Mouse (Mus musculus): Measurements from ENCODE around the gene Emc10. TPM values are rescaled to one million over a fixed set of nuclear protein-coding genes. Genes with fewer than 3 reads are reported as not detected.

Emc10 gene
- polyA plus RNA-seq, 1 experiment from 2014 or later: 111 TPM

DNA sequence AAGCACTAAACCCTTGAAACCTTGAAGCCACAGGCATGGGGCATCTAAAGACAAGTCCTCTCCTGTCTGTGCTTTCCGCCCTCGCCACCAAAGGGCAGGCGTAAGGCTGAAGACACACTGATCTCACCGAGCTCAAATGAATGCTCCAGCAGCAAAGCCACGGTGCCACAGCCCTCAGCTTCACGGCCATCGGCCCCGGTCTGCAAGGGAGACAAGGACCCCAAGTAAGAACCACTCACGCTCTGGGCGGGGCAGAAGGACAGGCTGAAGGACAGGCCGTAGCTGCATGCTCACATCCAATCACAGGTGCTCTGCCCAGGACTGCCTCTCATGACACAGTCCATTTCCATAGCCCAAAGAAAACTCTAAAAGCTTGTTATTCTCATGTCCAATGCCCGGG lies 1.6 kb downstream of the Emc10 start:
- ATAC-seq (ENCODE audit: insufficient number of reproducible peaks, low FRiP score): no peak
- WGBS: 91% methylated on average over 12 of the region's 12 CpGs
- H3K27ac ChIP-seq (ENCODE audit: poor library complexity, severe bottlenecking): no peak overlapping the region
- H3K27me3 ChIP-seq (replicated peaks): peaks cover 13% of the 10 kb centered on the region
- H3K4me2 ChIP-seq: no peak overlapping the region
- no peaks in the 10 kb centered on the region for H3K9me3 ChIP-seq (replicated peaks)
- no peak overlapping the region for H3K9ac ChIP-seq
- H3K4me1 ChIP-seq (replicated peaks): peaks cover 13% of the 10 kb centered on the region
- no peak overlapping the region for H3K4me3 ChIP-seq
- peaks cover 46% of the 10 kb centered on the region for H3K36me3 ChIP-seq

- Histone ChIP-seq H3K4me2 (no peak overlapping the region), H3K9ac (no peak overlapping the region), H3K4me3 (no peak overlapping the region), H3K9me3 (replicated peaks) (no peaks in the 10 kb centered on the region), H3K27me3 (replicated peaks) (no peaks in the 10 kb centered on the region), H3K36me3 (peaks cover 53% of the 10 kb centered on the region), H3K4me1 (replicated peaks) (peaks cover 13% of the 10 kb centered on the region), H3K27ac (ENCODE audit: poor library complexity, severe bottlenecking) (no peak overlapping the region)
- 95% methylated on average over 21 of the region's 21 CpGs for WGBS
- ATAC-seq (ENCODE audit: insufficient number of reproducible peaks, low FRiP score): no peak
Measured at GRCm38 (mm10) chr7:44492166-44492826, 4.0 kb downstream of the Emc10 start.

GRCm38 (mm10) chr7:44491391-44491790 lies 4.9 kb downstream of the Emc10 start:
- Histone ChIP-seq H3K4me3 (no peak overlapping the region), H3K4me2 (no peak overlapping the region), H3K4me1 (replicated peaks) (peaks cover 13% of the 10 kb centered on the region), H3K9me3 (replicated peaks) (no peaks in the 10 kb centered on the region), H3K27me3 (replicated peaks) (no peaks in the 10 kb centered on the region), H3K27ac (ENCODE audit: poor library complexity, severe bottlenecking) (no peak overlapping the region), H3K36me3 (peaks cover 53% of the 10 kb centered on the region), H3K9ac (no peak overlapping the region)
- WGBS: 94% methylated on average over 5 of the region's 5 CpGs
- no peak for ATAC-seq (ENCODE audit: insufficient number of reproducible peaks, low FRiP score)

GRCm38 (mm10) chr7:44490281-44490680 lies 6.0 kb downstream of the Emc10 start:
- peaks cover 54% of the 10 kb centered on the region for H3K36me3 ChIP-seq
- no peak overlapping the region for H3K4me3 ChIP-seq
- H3K9me3 ChIP-seq (replicated peaks): no peaks in the 10 kb centered on the region
- no peak overlapping the region for H3K4me2 ChIP-seq
- peaks cover 14% of the 10 kb centered on the region for H3K4me1 ChIP-seq (replicated peaks)
- H3K9ac ChIP-seq: peak overlapping the region; percentile 1; the same call in 1 of the 2 replicates
- H3K27ac ChIP-seq (ENCODE audit: poor library complexity, severe bottlenecking): no peak overlapping the region
- WGBS: 87% methylated on average over 4 of the region's 4 CpGs
- H3K27me3 ChIP-seq (replicated peaks): no peaks in the 10 kb centered on the region
- ATAC-seq (ENCODE audit: insufficient number of reproducible peaks, low FRiP score): no peak

GRCm38 (mm10) chr7:44488545-44488944 lies 7.8 kb downstream of the Emc10 start:
- Histone ChIP-seq H3K27ac (ENCODE audit: poor library complexity, severe bottlenecking) (no peak overlapping the region), H3K9me3 (replicated peaks) (no peaks in the 10 kb centered on the region), H3K27me3 (replicated peaks) (no peaks in the 10 kb centered on the region), H3K4me1 (replicated peaks) (peaks cover 18% of the 10 kb centered on the region), H3K4me3 (no peak overlapping the region), H3K4me2 (no peak overlapping the region), H3K36me3 (peaks cover 59% of the 10 kb centered on the region), H3K9ac (no peak overlapping the region)
- ATAC-seq (ENCODE audit: insufficient number of reproducible peaks, low FRiP score): no peak
- WGBS: 94% methylated on average over 8 of the region's 8 CpGs

- 81% methylated on average over 7 of the region's 7 CpGs for WGBS
- H3K4me3 ChIP-seq: no peak overlapping the region
- H3K27me3 ChIP-seq (replicated peaks): no peaks in the 10 kb centered on the region
- H3K27ac ChIP-seq (ENCODE audit: poor library complexity, severe bottlenecking): no peak overlapping the region
- no peak overlapping the region for H3K4me2 ChIP-seq
- no peak for ATAC-seq (ENCODE audit: insufficient number of reproducible peaks, low FRiP score)
- H3K36me3 ChIP-seq: peaks cover 54% of the 10 kb centered on the region
- H3K9me3 ChIP-seq (replicated peaks): no peaks in the 10 kb centered on the region
- no peak overlapping the region for H3K9ac ChIP-seq
- peaks cover 18% of the 10 kb centered on the region for H3K4me1 ChIP-seq (replicated peaks)
Measured at GRCm38 (mm10) chr7:44487936-44488335, 8.4 kb downstream of the Emc10 start.

DNA sequence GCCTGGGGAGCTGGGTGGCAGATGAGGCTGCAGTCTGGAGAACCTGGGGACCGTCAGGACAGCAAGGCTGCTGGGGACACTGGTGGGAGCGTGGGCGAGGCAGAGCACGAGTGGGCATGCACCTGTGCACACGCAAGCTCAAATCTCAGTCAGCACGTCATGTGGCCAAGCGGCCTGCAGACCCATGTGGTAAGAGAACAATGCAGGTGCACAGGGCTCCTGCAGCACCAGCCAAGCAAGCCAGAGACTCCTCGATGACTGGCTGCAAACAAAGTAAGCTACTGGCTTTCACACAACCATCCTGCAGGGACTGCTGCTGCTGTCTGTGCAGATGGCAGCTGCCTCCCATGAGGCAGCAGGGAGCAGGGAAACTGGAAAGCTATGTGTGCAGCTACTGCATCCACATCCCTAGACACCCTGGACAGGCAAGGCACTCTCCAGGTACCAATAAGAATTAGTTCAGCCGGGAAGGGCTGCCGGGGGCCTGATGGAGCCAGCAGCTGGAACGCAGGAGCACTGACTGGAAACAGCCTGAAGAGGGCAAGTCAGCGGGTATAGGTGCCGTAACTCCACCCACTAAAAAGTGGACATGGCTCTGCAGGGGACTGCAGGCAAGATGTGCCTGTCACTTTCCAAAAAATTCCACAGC lies 9.3 kb downstream of the Emc10 start:
- no peak for ATAC-seq (ENCODE audit: insufficient number of reproducible peaks, low FRiP score)
- H3K9me3 ChIP-seq (replicated peaks): no peaks in the 10 kb centered on the region
- 56% methylated on average over 13 of the region's 13 CpGs for WGBS
- H3K4me2 ChIP-seq: no peak overlapping the region
- H3K9ac ChIP-seq: no peak overlapping the region
- H3K36me3 ChIP-seq: peaks cover 45% of the 10 kb centered on the region
- H3K4me3 ChIP-seq: no peak overlapping the region
- H3K4me1 ChIP-seq (replicated peaks): peaks cover 25% of the 10 kb centered on the region
- H3K27me3 ChIP-seq (replicated peaks): no peaks in the 10 kb centered on the region
- H3K27ac ChIP-seq (ENCODE audit: poor library complexity, severe bottlenecking): peak overlapping the region; percentile 66

DNA sequence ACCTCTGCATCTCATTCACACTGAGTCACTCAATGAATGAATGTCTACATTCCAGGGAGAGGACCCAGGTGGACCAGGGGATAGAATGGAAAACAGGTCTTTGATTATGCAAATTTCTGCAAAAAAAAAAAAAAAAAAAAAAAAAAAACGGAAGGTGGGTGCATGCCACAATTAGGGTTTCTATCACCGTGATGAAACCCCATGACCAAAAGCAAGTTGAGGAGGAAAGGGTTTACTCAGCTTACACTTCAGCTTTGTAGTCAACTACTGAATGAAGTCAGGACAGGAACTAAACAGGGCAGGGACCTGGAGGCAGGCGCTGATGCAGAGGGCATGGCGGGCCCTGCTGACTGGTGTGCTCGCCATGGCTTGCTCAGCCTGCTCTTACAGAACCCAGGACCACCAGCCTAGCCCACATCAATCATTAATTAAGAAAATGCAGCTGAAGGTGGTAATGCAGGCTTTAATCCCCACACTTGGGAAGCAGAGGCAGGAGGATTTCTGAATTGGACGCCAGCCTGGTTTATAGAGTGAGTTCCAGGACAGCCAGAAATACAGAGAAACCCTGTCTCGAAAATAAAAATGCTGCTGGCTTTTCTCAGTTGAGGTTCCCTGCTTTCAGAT lies 10.6 kb downstream of the Emc10 start:
- ATAC-seq (ENCODE audit: insufficient number of reproducible peaks, low FRiP score): no peak
- Histone ChIP-seq H3K36me3 (peaks cover 31% of the 10 kb centered on the region), H3K27ac (ENCODE audit: poor library complexity, severe bottlenecking) (peak overlapping the region; percentile 13), H3K4me1 (replicated peaks) (peaks cover 28% of the 10 kb centered on the region), H3K4me3 (no peak overlapping the region), H3K4me2 (no peak overlapping the region), H3K27me3 (replicated peaks) (peaks cover 3% of the 10 kb centered on the region; the same call in 1 of the 2 replicates), H3K9ac (peak overlapping the region; percentile 22; the same call in 1 of the 2 replicates), H3K9me3 (replicated peaks) (no peaks in the 10 kb centered on the region)
- 64% methylated on average over 7 of the region's 7 CpGs for WGBS

GRCm38 (mm10) chr7:44484841-44485571 lies 11.3 kb downstream of the Emc10 start:
- Histone ChIP-seq H3K4me1 (replicated peaks) (peaks cover 33% of the 10 kb centered on the region), H3K36me3 (peaks cover 24% of the 10 kb centered on the region), H3K9ac (peak overlapping the region; percentile 57; the same call in 1 of the 2 replicates), H3K4me2 (peak overlapping the region; percentile 48), H3K27me3 (replicated peaks) (peaks cover 5% of the 10 kb centered on the region; the same call in 1 of the 2 replicates), H3K27ac (ENCODE audit: poor library complexity, severe bottlenecking) (peak overlapping the region; percentile 13), H3K4me3 (no peak overlapping the region), H3K9me3 (replicated peaks) (no peaks in the 10 kb centered on the region)
- 21% methylated on average over 5 of the region's 5 CpGs for WGBS
- ATAC-seq (ENCODE audit: insufficient number of reproducible peaks, low FRiP score): no peak

- Histone ChIP-seq H3K36me3 (peaks cover 21% of the 10 kb centered on the region), H3K27ac (ENCODE audit: poor library complexity, severe bottlenecking) (peak overlapping the region; percentile 13), H3K4me1 (replicated peaks) (peaks cover 39% of the 10 kb centered on the region), H3K4me2 (peak overlapping the region; percentile 48), H3K9me3 (replicated peaks) (no peaks in the 10 kb centered on the region), H3K4me3 (peak overlapping the region; percentile 28), H3K9ac (peak overlapping the region; percentile 57; the same call in 1 of the 2 replicates), H3K27me3 (replicated peaks) (peaks cover 12% of the 10 kb centered on the region)
- ATAC-seq (ENCODE audit: insufficient number of reproducible peaks, low FRiP score): no peak
- WGBS: 89% methylated on average over 1 of the region's 1 CpGs
Measured at GRCm38 (mm10) chr7:44484109-44484508, 12.2 kb downstream of the Emc10 start.

Data from heart, embryonic 12.5 days (tissue).